Mouse (Mus musculus) telencephalon, adult 2 months (tissue): ENCODE measurements at regions not wholly inside any gene's neighbourhood (a gene's known extent, or its start where the extent isn't known, plus 50 kb on each side); places are given as distances from the start of the nearest gene placed in this dataset.

ENCODE experiments used
- DNase-seq: peaks from one replicate; pipeline ENCODE4 v3.0.0-alpha.2; 2011; ENCODE audit warnings: low read depth, low spot score

- DNase-seq: no peak
These were observed 528.9 kb upstream of the Dppa4 start for GRCm38 (mm10) chr16:47754671-47755070.

GRCm38 (mm10) chr16:47758296-47758695 lies 525.2 kb upstream of the Dppa4 start:
- no peak for DNase-seq

- DNase-seq: no peak
These were observed 517.8 kb upstream of the Dppa4 start for GRCm38 (mm10) chr16:47765742-47766141.

- no peak for DNase-seq
These were observed 495.0 kb upstream of the Dppa4 start for GRCm38 (mm10) chr16:47788515-47788914.

GRCm38 (mm10) chr16:47790666-47791065 lies 492.9 kb upstream of the Dppa4 start:
- DNase-seq: no peak

- peak; percentile 61 for DNase-seq
These were observed 492.1 kb upstream of the Dppa4 start for GRCm38 (mm10) chr16:47791456-47791855.

GRCm38 (mm10) chr16:47798838-47799237 lies 484.7 kb upstream of the Dppa4 start:
- DNase-seq: no peak

GRCm38 (mm10) chr16:47843169-47843568 lies 440.4 kb upstream of the Dppa4 start:
- no peak for DNase-seq

- DNase-seq: no peak
These were observed 431.9 kb upstream of the Dppa4 start for GRCm38 (mm10) chr16:47851631-47852030.

GRCm38 (mm10) chr16:47859840-47860239 lies 423.7 kb upstream of the Dppa4 start:
- DNase-seq: no peak

- DNase-seq: peak; percentile 55
These were observed 408.3 kb upstream of the Dppa4 start for GRCm38 (mm10) chr16:47875258-47875657.

GRCm38 (mm10) chr16:47883476-47883875 lies 400.1 kb upstream of the Dppa4 start:
- no peak for DNase-seq

- DNase-seq: peak; percentile 57
These were observed 396.5 kb upstream of the Dppa4 start for GRCm38 (mm10) chr16:47887019-47887418.

- no peak for DNase-seq
These were observed 382.7 kb upstream of the Dppa4 start for GRCm38 (mm10) chr16:47900785-47901184.

- DNase-seq: no peak
These were observed 345.5 kb upstream of the Dppa4 start for GRCm38 (mm10) chr16:47938000-47938399.
